Mouse (Mus musculus): ENCODE results near the gene Olfr878. TPM values are rescaled to one million over a fixed set of nuclear protein-coding genes. Genes with fewer than 3 reads are reported as not detected.

Olfr878 gene
- not detected in 2 replicates for polyA plus RNA-seq (2014; fragmentation: Nextera tagmentation; extraction: Ambion mirVana)

DNA sequence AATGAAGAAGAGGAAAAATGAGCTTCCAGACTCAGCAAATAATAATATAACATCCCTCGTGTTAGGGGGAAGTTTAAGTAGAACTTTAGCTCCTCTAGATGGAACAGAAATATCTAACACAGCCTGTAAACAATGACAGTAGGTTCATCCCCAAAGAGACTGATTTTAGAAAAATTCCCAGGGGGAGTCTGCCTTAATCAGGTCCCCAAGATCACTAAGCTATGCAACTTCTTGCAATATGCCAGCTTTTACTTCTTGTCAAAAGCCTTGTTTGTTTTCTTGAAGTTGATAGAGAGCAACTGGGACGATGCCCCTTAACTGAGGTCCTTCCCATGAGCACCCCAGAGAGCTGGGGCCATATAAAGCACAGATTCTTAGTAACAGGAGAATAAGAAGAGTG, at the start of gene Olfr878:
Gene Olfr878 (plus strand): TSS at position 301 of the 400 bp plus-strand sequence.
- H3K4me2 ChIP-seq (ENCODE audit: low read depth, low read length, severe bottlenecking) = no peak within 1 kb of the TSS
- 84% methylated on average over 2 of the region's 2 CpGs for WGBS

DNA sequence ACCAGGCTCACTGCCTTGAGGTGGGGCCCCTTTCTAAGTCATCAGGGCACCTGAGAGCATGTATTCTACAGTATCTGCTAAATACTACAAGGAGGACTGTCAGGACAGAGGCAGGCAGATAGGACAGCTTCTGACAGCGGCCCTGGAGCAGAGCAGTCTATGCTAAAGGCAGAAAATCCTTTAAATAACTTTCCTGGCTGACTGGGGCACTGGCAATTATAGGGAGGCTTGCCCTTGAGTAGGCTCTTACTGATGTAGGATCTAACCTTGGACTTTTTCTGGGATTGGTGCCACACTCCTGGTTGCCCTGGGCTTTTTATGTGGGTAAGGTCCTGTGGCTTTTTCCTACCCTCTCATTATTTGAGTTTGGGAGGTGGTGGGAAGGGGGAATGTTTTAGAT, 47.4 kb upstream of the Olfr878 start:
- H3K9me3 ChIP-seq (ENCODE audit: control insufficient read depth, low read length) = no peaks in the 10 kb centered on the region
- no peak overlapping the region for H3K4me2 ChIP-seq (ENCODE audit: low read depth, low read length, severe bottlenecking)
- H3K4me1 ChIP-seq (replicated peaks; ENCODE audit: control insufficient read depth, insufficient read depth, low read length) = no peaks in the 10 kb centered on the region
- no peaks in the 10 kb centered on the region for H3K27me3 ChIP-seq (ENCODE audit: control insufficient read depth, insufficient read depth, low read length)
- no peak overlapping the region for H3K4me3 ChIP-seq (ENCODE audit: low read depth, low read length)
- WGBS = 71% methylated on average over 1 of the region's 1 CpGs
- DNase-seq (ENCODE audit: low spot score) (no peak), ATAC-seq (replicated peaks; ENCODE audit: low FRiP score) (no peak)
- H3K9ac ChIP-seq (ENCODE audit: low read length) = no peak overlapping the region
- no peak overlapping the region for H3K27ac ChIP-seq (ENCODE audit: low read depth, low read length)
- no peaks in the 10 kb centered on the region for H3K36me3 ChIP-seq (ENCODE audit: control insufficient read depth, insufficient read depth, low read length)

More for the DNA sequence above, at the start of gene Olfr878:
- no peaks in the 10 kb centered on the region for H3K9me3 ChIP-seq (ENCODE audit: control insufficient read depth, low read length)
- H3K27ac ChIP-seq (ENCODE audit: low read depth, low read length) = no peak within 1 kb of the TSS
- no peak for DNase-seq (ENCODE audit: low spot score)
- no peak within 1 kb of the TSS for H3K9ac ChIP-seq (ENCODE audit: low read length)
- H3K27me3 ChIP-seq (ENCODE audit: control insufficient read depth, insufficient read depth, low read length) = no peaks in the 10 kb centered on the region
- H3K4me1 ChIP-seq (replicated peaks; ENCODE audit: control insufficient read depth, insufficient read depth, low read length) = no peaks in the 10 kb centered on the region
- no peaks in the 10 kb centered on the region for H3K36me3 ChIP-seq (ENCODE audit: control insufficient read depth, insufficient read depth, low read length)
- ATAC-seq (replicated peaks; ENCODE audit: low FRiP score) = no peak
- no peak within 1 kb of the TSS for H3K4me3 ChIP-seq (ENCODE audit: low read depth, low read length)

DNA sequence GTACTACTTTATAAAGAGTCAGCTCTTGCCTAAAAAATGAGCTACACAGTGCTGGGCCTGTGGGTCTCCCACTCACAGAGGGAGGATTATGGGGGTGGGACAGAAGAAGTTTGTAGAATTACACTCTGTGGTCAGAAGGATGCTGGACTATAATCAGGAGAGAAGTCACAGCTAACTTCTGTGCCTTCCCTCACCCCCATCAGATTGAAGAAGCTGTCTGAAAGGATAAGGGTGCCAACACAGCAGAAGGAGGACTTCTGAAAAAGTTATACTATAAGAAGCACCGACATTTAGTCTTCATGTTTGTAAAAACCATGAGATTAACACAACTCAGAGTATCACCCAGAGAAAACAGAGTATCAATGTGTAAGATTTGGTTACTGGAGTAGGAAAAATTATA, 46.5 kb upstream of the Olfr878 start:
- DNase-seq (ENCODE audit: low spot score) (no peak), ATAC-seq (replicated peaks; ENCODE audit: low FRiP score) (no peak)
- Histone ChIP-seq H3K9me3 (ENCODE audit: control insufficient read depth, low read length) (no peaks in the 10 kb centered on the region), H3K4me3 (ENCODE audit: low read depth, low read length) (no peak overlapping the region), H3K27ac (ENCODE audit: low read depth, low read length) (no peak overlapping the region), H3K9ac (ENCODE audit: low read length) (no peak overlapping the region), H3K4me2 (ENCODE audit: low read depth, low read length, severe bottlenecking) (no peak overlapping the region), H3K4me1 (replicated peaks; ENCODE audit: control insufficient read depth, insufficient read depth, low read length) (no peaks in the 10 kb centered on the region), H3K27me3 (ENCODE audit: control insufficient read depth, insufficient read depth, low read length) (no peaks in the 10 kb centered on the region), H3K36me3 (ENCODE audit: control insufficient read depth, insufficient read depth, low read length) (no peaks in the 10 kb centered on the region)
- 81% methylated on average over 1 of the region's 1 CpGs for WGBS

DNA sequence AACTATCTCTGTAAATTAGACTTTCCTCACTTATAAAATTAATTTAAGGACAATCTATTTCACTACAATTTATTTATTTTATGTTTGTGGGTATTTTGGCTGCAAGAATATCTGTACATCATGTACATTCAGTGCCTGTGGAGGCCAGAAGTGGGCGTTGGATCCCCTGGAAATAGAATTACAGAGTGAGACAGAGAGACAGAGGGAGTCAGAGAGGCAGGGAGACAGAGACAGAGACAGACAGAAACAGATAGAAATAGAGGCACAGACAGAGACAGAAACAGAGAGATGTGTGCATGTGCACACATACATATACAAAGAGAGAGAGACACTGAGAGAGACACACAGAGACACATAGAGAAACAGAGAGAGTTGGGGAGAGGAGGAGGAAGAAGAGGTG, 46.1 kb upstream of the Olfr878 start:
- Histone ChIP-seq H3K36me3 (ENCODE audit: control insufficient read depth, insufficient read depth, low read length) (no peaks in the 10 kb centered on the region), H3K9me3 (ENCODE audit: control insufficient read depth, low read length) (no peaks in the 10 kb centered on the region), H3K9ac (ENCODE audit: low read length) (no peak overlapping the region), H3K4me2 (ENCODE audit: low read depth, low read length, severe bottlenecking) (no peak overlapping the region), H3K4me3 (ENCODE audit: low read depth, low read length) (no peak overlapping the region), H3K4me1 (replicated peaks; ENCODE audit: control insufficient read depth, insufficient read depth, low read length) (no peaks in the 10 kb centered on the region), H3K27me3 (ENCODE audit: control insufficient read depth, insufficient read depth, low read length) (no peaks in the 10 kb centered on the region), H3K27ac (ENCODE audit: low read depth, low read length) (no peak overlapping the region)
- ATAC-seq (replicated peaks; ENCODE audit: low FRiP score) (no peak), DNase-seq (ENCODE audit: low spot score) (no peak)
- WGBS = 65% methylated on average over 1 of the region's 1 CpGs

DNA sequence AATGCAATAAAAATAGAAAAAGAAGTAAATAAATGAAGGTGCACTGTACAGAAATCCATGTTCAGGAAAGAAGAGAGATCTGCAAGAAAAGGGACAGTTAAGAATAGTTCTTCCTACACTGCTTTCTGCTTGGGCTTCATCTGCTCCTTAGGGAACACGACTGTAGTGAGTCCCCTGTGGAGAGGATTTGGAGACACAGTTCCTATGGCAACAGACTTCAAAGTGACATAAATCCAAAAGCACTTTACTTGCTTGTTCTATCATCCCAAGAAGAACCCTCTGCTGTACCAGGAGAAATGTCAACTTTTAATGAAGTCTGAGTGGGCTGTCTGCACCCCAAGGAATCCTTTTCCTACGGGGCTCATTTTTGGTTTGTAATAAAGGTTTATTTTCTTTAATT, 26.7 kb upstream of the Olfr878 start:
- Histone ChIP-seq H3K27ac (ENCODE audit: low read depth, low read length) (no peak overlapping the region), H3K4me1 (replicated peaks; ENCODE audit: control insufficient read depth, insufficient read depth, low read length) (no peaks in the 10 kb centered on the region), H3K9ac (ENCODE audit: low read length) (no peak overlapping the region), H3K4me3 (ENCODE audit: low read depth, low read length) (no peak overlapping the region), H3K4me2 (ENCODE audit: low read depth, low read length, severe bottlenecking) (no peak overlapping the region), H3K9me3 (ENCODE audit: control insufficient read depth, low read length) (no peaks in the 10 kb centered on the region), H3K36me3 (ENCODE audit: control insufficient read depth, insufficient read depth, low read length) (no peaks in the 10 kb centered on the region), H3K27me3 (ENCODE audit: control insufficient read depth, insufficient read depth, low read length) (no peaks in the 10 kb centered on the region)
- 26% methylated on average over 2 of the region's 2 CpGs for WGBS
- ATAC-seq (replicated peaks; ENCODE audit: low FRiP score) (peak; percentile 44; the same call in 1 of the 2 replicates), DNase-seq (ENCODE audit: low spot score) (no peak)

DNA sequence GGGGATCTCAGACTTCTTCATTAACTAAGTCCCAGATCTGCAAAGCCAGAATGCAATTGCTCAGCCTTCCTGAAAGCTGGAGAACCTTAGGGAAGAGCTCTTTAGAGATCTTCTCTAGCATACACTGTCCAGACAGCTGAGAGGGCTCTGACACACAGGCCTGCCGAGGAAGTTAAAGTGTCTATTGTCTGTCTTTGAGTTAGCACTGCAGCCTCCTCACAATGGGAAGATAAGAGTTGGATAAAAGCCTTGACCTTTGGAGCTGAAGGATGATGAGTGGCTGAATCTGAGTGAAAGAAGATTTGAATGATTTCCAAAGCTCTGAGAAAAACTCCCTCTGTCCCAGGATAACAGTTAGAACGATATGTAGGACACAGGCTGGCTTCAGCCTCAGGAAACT, 21.0 kb upstream of the Olfr878 start, which contains the start of gene Olfr145:
Gene Olfr145 (plus strand): TSS at position 64 of the 400 bp plus-strand sequence.
- Histone ChIP-seq H3K27ac (ENCODE audit: low read depth, low read length) (no peak within 1 kb of the TSS), H3K27me3 (ENCODE audit: control insufficient read depth, insufficient read depth, low read length) (no peaks in the 10 kb centered on the region), H3K36me3 (ENCODE audit: control insufficient read depth, insufficient read depth, low read length) (no peaks in the 10 kb centered on the region), H3K9me3 (ENCODE audit: control insufficient read depth, low read length) (no peaks in the 10 kb centered on the region), H3K4me3 (ENCODE audit: low read depth, low read length) (no peak within 1 kb of the TSS), H3K9ac (ENCODE audit: low read length) (no peak within 1 kb of the TSS), H3K4me2 (ENCODE audit: low read depth, low read length, severe bottlenecking) (no peak within 1 kb of the TSS), H3K4me1 (replicated peaks; ENCODE audit: control insufficient read depth, insufficient read depth, low read length) (no peaks in the 10 kb centered on the region)
- DNase-seq (ENCODE audit: low spot score) (no peak), ATAC-seq (replicated peaks; ENCODE audit: low FRiP score) (no peak)
- WGBS = 39% methylated on average over 2 of the region's 2 CpGs

DNA sequence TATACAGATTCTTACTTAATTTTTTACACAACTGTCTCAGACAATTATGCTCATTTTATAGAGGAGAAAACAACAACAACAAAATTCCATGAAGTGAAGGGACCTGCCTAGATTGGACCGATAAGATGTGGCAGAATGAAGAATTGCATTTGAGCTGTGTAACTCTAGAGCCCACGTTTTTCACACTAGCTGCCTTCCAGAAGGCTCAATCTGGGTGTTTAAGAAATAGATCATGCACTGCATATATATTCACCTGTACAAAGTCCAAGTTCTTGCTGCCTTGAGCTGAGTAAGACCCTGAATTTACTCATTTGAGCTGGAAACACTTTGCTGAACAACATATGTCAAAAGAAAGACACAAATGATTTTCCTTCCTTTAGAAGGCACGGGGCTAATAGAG, 12.1 kb upstream of the Olfr878 start:
- H3K27ac ChIP-seq (ENCODE audit: low read depth, low read length) = no peak overlapping the region
- 85% methylated on average over 3 of the region's 3 CpGs for WGBS
- H3K9ac ChIP-seq (ENCODE audit: low read length) = no peak overlapping the region
- H3K9me3 ChIP-seq (ENCODE audit: control insufficient read depth, low read length) = no peaks in the 10 kb centered on the region
- no peak overlapping the region for H3K4me3 ChIP-seq (ENCODE audit: low read depth, low read length)
- no peaks in the 10 kb centered on the region for H3K4me1 ChIP-seq (replicated peaks; ENCODE audit: control insufficient read depth, insufficient read depth, low read length)
- DNase-seq (ENCODE audit: low spot score) (no peak), ATAC-seq (replicated peaks; ENCODE audit: low FRiP score) (no peak)
- no peak overlapping the region for H3K4me2 ChIP-seq (ENCODE audit: low read depth, low read length, severe bottlenecking)
- no peaks in the 10 kb centered on the region for H3K27me3 ChIP-seq (ENCODE audit: control insufficient read depth, insufficient read depth, low read length)
- no peaks in the 10 kb centered on the region for H3K36me3 ChIP-seq (ENCODE audit: control insufficient read depth, insufficient read depth, low read length)

DNA sequence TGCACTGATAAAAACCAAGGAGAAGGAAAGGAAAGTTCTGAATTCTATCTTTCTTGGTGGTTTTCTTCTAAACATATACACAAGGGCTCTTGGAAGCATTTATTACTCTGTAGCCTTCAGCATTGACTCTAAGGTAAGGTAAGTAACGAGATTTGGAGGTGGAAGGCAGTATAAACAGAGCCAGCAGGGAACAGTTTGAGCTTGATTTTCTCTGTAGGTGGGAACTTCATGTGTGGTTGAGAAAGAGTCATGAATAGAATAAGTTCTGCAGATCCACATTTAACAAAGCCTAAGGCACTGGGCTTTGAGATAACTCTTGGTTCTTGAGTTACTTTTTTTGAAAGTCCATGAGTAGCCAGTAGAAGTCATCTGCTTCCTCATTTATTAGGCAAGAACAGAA, 378 bp downstream of the Olfr878 start:
- no peak for DNase-seq (ENCODE audit: low spot score)
- no peak for ATAC-seq (replicated peaks; ENCODE audit: low FRiP score)
- no peaks in the 10 kb centered on the region for H3K4me1 ChIP-seq (replicated peaks; ENCODE audit: control insufficient read depth, insufficient read depth, low read length)
- H3K27ac ChIP-seq (ENCODE audit: low read depth, low read length) = no peak overlapping the region
- H3K36me3 ChIP-seq (ENCODE audit: control insufficient read depth, insufficient read depth, low read length) = no peaks in the 10 kb centered on the region
- no peak overlapping the region for H3K9ac ChIP-seq (ENCODE audit: low read length)
- H3K9me3 ChIP-seq (ENCODE audit: control insufficient read depth, low read length) = no peaks in the 10 kb centered on the region
- H3K4me3 ChIP-seq (ENCODE audit: low read depth, low read length) = no peak overlapping the region
- H3K4me2 ChIP-seq (ENCODE audit: low read depth, low read length, severe bottlenecking) = no peak overlapping the region
- 61% methylated on average over 1 of the region's 1 CpGs for WGBS
- H3K27me3 ChIP-seq (ENCODE audit: control insufficient read depth, insufficient read depth, low read length) = no peaks in the 10 kb centered on the region

DNA sequence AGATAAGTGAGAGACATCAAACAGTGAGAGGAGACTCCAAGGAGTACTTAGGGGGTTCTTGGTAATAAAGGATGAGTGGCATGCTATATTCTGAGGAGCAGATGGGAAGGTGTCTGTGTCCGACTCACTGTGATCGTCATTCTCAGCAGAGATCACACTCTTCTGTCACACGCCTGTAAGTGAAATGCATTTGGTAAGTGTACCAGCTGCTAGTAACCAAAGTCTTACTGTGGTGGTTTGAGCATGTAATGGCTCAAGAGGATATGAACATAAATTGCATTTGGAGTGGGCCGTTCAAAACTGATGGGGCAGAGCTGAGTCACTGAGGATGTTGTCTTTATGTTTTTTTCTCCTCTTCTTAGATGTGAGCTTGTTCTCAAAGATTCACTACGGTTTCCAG, 6.6 kb downstream of the Olfr878 start:
- Histone ChIP-seq H3K27ac (ENCODE audit: low read depth, low read length) (no peak overlapping the region), H3K4me3 (ENCODE audit: low read depth, low read length) (no peak overlapping the region), H3K27me3 (ENCODE audit: control insufficient read depth, insufficient read depth, low read length) (no peaks in the 10 kb centered on the region), H3K36me3 (ENCODE audit: control insufficient read depth, insufficient read depth, low read length) (no peaks in the 10 kb centered on the region), H3K9me3 (ENCODE audit: control insufficient read depth, low read length) (no peaks in the 10 kb centered on the region), H3K4me1 (replicated peaks; ENCODE audit: control insufficient read depth, insufficient read depth, low read length) (no peaks in the 10 kb centered on the region), H3K4me2 (ENCODE audit: low read depth, low read length, severe bottlenecking) (no peak overlapping the region), H3K9ac (ENCODE audit: low read length) (no peak overlapping the region)
- no peak for DNase-seq (ENCODE audit: low spot score)
- WGBS = 88% methylated on average over 5 of the region's 5 CpGs
- no peak for ATAC-seq (replicated peaks; ENCODE audit: low FRiP score)

Measured in forebrain, embryonic 11.5 days (tissue).